Mouse (Mus musculus) erythroblast, adult 5-6 weeks (primary cell): ENCODE data around the gene Itpkb. TPM values are rescaled to one million over a fixed set of nuclear protein-coding genes. Genes with fewer than 3 reads are reported as not detected.

Experiments
- ATAC-seq: replicated peaks from 2 replicates; pipeline ENCODE4 v1.8.0; 2016; ENCODE audit warnings: moderate number of reproducible peaks, mild to moderate bottlenecking, moderate TSS enrichment, inconsistent platforms; ENCODE audit not compliant: poor library complexity, low FRiP score, severe bottlenecking
- total RNA-seq, 2 experiments: library from RNA; stranded (forward) in 1 of 2; stranded (reverse) in 1 of 2; fragments of 150-400 nt in 1 of 2; fragments of 200-764, 138-1000 nt in 1 of 2; gene quantifications; 2 replicates each; pipeline versions ENCODE4 v1.2.3 to v1.2.4; 2015 to 2017; ENCODE audit warnings: low replicate concordance in 2 of 2

Itpkb gene
- total RNA-seq, 2 experiments from 2014 or later: 2.3 to 3.2 TPM

DNA sequence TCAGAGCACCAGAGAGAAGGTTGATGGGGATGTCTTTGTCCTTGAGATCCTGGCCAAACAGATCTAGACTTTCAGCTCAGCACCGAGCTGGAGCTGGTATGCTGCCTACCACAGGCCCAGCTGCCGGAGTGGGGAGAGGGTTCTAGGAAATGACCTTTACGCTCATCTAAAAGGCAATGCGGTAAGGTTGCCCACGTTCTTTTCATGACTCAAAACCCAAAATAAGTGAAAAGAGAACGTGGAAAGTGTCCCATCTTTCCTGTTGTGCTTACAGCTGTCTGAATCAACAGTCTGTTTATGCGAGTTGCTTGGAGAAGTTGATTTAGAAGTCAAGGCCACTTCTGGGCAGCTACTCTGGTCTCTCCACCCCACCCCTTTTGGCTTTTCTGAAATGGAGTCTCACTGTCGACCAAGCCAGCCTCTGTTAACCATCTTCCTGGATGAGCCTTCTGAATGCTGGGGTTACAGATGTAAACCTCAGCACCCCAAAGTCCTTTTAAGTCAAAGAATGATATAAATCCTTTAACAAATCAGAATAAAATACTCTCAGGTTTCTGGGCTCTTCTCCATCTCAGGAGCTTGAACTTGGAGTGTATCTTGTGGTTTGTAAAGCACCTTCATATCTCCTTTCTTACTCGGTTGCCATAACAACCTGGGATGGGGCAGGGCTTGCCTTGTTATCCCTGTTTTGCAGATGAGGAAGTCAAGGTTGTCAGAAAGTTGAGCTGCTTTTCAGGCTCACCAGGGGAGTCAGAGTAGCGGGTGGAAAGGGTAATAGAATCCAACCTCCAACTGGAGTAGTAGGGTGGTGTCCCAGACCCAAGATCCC is 60.7 kb downstream of the Itpkb start:
- ATAC-seq: no peak

DNA sequence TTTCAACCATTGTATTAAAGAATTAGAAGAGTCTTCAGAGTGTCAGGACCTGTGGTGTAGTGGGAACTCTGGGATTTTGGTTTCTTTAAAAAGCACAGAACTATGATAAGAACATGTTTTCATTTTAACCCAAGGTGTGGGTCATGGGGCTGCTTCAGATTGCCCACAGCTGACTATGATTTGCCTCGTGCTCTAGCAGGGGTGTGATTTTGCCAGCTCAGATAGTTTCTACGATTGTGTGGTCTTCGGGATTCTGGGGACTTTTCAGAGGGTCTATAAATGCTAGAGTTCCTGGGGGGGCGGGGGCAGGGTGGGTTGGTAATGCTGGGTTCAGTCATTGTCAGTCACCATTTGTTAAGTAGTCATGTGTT is 61.3 kb downstream of the Itpkb start:
- ATAC-seq: no peak

DNA sequence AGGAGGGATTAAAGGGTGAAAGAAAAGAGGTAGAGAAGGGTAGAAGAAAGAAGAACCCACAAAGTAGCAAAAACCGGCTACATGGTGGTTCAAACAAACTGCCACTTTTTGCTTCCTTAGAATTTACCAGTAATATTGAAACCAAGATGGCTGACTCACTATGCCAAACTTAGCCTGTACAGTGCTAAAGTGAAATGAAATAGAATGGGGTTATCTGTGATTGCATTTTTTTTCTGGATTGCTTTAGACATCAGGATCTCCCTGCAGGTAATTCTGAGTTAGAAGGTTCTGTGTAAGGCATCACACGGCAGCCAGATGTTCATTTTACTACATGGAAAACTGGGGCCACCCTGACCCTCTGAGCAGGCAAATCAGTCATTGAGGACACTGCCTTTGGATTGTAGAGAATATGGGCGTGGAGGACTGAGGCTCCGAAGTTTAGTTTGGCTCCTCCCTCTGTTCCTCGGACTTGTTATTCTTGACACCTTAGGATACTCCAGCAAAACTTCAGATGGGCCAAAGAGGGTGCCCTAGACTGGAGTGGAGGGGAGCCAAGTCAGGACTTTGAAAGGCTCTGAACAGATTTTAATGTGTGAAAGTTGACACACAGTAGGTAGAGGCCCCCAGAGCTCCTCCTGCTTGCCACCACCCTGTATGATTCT is 62.0 kb downstream of the Itpkb start:
- no peak for ATAC-seq

DNA sequence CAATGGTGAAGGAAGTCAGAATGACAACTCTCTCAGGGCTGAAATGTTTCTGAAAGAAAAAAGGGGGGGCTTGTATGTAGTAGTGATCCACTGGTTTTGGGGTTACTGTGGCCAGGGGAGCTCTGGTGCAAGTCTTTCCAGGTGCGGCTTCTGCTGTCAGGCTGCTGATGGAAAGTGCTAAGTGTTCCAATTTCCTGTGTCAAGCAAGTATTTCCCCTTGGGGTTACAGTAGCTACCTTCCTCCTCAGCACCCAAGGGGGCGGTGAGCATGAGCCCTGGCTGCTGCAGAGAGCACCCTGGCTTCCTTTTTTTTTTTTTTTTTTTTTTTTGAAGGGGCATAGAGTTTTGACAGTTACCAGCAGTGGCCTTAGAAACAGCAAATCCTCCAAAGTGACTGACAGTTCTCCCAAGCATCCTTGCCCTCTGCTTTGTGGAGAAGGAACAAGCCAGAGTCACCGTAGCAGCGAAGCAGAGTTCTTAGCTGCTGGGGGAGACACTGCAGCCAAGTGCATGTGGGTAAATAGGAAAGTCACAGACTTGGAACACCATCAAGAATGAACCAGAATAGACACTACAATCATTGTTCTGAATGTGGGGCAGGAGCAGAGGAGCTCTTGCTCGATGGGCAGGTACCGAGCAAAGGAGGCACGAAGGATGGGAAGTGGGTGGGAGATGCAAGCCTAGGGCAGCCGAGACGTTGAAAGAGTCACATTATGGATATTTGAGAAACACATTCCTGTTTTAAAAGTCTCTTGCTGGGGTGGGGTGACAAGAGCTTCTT is 62.9 kb downstream of the Itpkb start:
- no peak for ATAC-seq

DNA sequence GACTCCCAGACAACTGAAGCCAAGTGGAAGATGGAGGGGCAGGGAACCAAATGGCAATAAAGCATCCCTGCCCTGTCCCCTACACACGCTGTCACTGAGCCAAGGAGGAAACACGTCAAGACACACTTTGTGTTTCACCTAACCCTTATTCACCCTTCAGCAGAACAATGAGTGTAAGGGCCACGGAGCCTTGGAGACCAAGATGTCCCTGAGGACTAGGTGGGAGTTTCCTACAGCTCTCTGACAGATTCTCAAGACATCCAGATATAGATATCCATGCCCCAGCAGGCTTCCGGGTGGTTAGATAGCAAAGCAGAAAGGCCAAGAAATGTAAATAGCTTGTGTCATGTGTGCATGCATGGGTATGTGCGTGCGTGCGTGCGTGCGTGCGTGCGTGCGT is 63.6 kb downstream of the Itpkb start:
- no peak for ATAC-seq

DNA sequence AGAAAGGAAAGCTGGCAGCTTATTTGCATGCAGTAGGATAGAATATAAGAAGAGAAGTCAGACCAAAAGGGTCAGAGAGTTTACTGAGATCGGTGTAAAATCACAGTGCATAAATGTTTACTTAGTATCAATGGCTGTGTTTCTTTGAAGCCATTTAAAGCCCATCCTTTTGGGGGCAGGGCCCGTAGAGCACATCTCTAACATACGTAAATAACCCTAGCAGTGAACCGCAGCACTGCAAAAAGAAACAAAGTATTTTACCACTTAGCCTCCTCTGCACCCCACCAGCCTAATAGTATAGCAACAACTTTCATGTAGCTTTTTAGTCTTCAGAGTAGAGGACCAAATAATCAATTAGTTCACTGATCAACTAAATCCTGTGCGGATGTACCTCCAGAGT is 67.4 kb downstream of the Itpkb start:
- no peak for ATAC-seq

DNA sequence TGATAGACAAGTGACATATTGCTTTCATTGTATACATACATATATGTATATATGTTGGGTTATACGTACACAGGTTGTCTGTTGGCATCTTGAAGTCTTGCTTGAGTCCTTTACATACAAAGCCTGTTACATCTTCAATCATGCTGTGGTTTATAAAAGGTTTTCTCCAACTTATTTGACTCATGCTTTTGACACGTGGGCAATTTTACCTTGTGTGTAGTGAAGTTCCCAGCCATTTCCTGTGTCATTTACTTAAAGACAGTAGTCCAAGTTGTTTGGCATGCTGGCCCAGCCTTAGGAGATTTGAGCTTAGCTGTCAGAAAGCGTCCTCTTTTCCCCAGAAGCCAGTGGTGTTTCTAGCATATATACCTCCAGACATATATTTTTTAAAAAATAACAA is 68.2 kb downstream of the Itpkb start:
- ATAC-seq: no peak

DNA sequence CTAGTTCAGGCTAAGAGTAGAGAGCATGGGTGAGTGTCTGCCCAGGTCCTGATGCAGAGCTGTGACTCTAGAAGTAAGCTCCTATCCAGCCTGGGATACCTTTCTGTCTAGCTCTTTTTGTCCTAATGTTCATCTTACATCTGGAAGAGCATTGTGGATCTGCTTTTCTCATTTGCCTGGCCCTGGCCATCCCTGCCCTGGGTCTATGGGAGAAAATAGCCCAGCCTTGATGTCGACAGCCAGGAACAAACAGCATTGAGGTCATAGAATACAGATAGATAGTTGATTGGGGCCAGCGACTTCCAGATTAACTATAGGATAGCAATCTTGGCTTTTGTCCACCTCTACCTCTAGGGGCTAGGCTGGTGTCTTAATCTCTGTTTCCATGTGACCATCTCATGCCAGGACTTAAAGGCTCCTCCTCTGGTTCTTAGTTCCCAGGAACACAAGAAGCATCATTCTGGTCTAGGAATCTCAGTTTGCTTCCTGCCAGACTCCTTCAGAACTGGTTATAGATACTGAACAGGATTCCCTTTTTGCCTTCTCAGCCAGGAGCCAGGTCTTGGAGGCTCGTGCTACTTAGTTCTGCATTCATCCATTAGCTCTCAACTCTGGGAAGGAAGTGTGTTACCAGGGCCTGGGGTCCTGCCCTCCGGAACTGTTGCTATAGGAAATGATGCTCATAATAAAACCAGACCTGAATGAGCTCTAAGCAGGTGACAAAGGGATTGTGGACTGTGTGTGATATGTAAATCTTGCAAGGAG is 70.6 kb downstream of the Itpkb start:
- no peak for ATAC-seq

DNA sequence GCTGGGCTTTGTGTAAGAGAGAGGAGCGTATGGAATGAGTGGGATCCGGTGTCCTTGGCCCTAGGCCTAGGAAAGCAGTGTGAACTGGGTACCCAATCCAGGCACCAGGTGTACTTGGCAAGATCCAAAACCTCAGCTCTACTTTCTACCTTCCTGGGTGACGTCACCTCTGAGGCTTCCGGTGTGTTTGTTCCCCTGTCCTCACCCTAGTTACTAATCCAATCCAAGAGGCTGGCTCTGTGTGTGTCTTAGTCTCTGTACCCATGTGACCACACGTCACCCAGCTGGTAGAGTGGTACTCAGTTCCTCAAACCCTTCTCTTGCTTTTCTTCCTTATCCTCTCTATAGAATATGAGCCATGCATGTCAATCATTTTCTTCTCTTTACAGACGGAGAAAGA is 71.4 kb downstream of the Itpkb start:
- no peak for ATAC-seq

DNA sequence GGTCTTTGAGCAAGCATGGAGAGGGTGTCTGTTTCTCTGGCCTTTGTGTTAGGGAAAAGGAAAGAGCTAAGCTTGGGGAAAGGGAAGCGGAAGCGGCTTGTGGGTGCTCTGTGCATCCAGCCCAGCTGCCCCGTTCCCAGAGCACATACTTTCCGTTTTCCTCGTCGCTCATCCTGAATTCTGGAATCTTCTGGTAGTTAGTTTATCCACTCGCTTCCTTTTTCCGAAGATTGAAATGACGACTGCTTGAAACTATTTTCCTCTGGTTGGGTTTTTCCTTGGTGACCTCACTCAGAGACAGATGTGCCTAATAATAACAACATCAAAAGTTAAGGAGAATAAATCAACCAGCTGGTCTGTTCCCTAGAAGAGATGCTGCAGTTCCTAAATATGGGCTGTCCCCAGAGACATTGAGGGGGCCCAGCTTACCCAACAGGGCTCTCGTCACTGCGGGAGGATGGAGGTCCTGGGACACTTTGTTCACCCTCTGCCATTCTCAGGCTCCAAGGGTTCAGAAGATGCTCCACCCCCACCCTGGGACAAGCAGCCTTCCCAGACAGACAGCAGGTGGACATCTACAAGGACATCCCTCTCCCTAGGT is 72.3 kb downstream of the Itpkb start:
- no peak for ATAC-seq

DNA sequence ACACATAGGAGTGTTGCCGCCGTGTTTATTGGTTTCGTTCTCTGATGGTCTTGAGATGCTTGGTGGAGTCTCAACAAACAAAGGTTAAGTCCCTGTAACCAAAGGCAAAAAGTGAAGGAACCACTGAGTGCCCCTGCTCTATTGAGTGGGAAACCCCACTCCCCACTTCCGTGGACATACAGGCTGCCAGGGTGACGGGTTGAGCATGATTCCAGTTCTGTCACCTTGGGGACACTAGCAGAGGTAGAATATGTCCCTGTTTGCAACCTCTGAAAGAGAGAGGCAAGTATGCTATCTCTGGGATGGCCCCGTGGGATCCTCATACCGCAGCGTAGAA is 73.0 kb downstream of the Itpkb start:
- ATAC-seq: no peak

DNA sequence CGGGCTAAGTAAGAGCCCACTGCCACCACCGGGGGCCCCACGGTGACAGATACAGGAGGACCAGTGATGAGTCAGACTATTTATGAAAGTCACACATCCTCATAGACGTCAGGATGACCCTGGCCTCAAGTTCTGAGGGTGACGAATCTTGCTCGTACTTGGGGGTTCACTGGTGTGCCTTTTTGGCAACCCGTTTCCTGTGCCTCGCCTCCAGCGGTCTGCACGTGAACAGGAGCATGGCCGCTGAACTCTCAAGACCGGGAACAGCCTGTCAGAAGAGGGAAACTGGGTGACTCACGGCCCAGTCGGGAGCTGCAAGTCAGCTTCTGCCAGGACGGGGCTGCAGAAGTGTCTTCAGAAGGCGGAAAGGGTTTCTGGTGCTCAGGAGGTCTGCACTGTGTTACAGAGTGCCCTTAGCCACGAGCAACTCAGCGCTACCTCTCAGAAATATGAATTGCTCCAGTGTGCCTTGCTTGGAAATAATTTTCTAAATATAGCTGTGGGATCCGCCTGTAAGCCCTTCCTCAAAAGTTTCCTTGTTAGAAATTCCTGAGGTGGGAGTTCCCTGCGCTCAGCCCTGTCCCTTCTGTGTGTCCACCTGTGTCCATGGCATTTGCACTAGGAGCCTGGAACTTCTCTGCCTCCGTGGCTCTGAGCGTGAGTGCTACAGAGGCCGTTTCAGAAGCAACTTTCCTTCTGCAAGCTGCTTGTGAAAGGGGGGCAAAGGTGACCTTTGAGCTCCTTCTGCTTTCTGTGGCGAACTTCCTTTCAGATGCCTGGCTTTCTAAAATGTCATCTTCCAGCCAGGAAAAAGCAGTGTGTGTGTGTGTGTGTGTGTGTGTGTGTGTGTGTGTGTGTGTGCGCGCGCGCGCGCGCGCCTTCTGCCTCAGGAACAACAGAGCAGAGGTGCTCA is 73.7 kb downstream of the Itpkb start:
- no peak for ATAC-seq

DNA sequence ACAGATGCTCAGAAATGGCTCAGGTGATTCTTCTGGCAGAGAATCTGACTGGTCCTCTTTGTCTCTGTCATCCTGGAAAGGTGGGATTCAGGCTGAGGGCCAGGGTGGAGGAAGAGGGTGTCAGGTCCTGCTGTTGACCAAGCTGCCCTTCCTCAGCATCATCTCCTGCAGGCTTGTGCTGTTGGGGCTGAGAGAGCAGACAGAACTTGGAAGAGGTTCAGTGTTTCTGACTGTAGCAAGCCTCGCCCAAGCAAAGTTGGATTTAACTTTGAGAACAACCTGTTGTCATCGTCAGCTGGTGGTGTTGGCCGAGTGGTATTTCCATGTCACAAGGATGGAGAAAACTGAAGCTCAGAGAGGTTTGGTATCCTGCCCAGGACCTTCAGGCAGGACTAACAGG is 74.4 kb downstream of the Itpkb start:
- no peak for ATAC-seq

DNA sequence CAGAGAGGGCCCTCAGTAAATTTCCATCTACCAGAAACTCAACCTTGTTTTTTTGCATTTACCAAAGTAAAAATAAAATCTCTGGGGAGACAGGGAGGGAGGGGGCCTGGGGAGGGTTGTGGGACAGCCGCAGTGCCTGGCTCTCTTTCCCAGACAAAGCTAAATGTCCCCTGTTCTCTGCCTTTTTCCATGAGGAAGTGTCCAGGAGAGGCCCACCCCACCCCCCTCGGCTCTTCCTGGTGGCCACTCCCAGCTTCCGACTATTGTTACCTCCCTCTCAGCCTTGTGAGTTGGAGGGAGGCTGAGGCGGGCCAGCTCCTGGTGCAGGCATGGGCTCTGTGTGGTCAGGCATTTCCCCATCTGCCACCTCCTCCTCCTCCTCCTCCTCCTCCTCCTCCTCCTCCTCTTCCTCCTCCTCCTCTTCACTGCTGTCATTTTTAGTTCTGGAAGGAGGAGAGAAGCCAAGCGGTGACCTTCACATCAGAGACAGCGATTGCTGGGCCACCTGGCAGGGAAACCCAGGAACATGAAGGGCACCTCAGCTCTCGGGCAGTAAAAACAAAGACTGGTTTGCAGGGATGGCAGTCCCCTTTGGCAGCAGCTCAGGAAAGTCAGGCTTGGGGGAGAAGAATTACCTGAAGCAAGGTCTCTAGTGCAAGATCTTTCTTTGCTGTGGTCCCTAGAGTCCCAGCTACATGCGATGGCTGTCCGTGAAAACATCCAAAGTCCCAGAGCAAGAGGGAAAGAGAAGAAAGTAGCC is 75.5 kb downstream of the Itpkb start:
- ATAC-seq: no peak

DNA sequence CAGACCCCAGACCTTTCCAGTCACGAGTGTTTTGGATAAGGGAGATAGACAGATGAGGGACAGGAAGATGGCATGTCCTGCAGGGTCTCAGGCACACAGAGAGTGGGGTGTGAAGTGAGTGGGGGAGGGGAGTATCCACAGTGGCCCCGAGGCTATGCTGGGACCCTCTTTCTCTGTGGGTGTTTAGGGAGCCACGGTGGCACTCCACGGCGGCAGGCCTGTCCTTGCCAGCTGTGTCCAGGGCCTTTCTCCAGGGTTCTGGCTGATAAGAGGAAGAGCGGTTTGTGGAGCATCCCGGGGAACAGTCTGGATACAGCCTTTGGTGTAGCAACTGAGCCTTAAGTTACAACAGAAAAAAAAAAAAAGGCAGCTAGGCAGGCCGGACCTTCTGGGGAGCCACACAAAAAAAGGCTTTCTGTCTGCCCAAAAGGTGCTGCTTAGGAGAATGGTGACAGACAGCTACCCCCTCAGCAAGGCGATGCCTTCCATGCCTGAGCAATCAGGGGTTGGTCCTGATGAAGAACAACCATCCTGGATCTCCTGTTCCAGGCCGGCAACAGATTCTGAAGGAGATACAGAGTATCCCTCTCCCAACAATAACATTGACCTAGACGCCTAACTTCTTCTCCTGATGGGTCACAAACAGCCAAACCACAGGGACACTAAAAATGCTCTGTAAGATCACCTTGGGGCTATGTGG is 76.2 kb downstream of the Itpkb start:
- no peak for ATAC-seq

DNA sequence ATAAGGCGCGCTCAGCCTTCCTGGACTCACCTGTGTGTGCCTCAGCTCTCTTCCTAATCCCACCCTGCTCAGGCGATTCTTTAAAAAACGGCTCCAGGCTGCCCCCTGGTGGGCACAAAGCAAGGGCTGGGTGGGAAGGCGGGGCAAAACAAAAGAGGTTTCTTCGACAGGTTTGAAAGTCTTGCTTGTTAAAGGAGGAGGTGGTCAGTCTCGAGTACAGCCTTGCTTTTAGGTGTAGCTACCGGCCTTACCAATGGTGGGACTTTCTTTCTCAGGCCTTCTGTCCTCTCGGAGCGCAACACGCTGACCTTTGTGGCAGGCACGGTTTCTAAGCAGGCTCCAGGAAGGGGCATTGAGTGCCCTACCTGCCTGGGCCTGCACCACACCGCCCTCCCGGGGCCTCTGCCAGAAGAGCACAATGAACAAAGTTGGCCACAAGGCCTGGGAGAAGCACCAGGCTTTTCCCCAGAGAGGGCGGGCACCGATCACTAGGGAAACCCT is 76.9 kb downstream of the Itpkb start:
- 0 out of 2 replicates have a peak, but pooled peaks have one; percentile 57 for ATAC-seq
